Mouse (Mus musculus) hindbrain, postnatal 0 days (tissue): ENCODE data around the gene Lrrc4c. TPM values are rescaled to one million over a fixed set of nuclear protein-coding genes. Genes with fewer than 3 reads are reported as not detected.

Experiments used
- ATAC-seq: fragments of 200-750 bp; cut with Nextera tagmentation; 2 replicates; pipeline ENCODE4 v1.8.0; 2017; ENCODE audit warnings: mild to moderate bottlenecking, moderate TSS enrichment, moderate library complexity
- DNase-seq: peaks from one replicate; pipeline ENCODE4 v3.0.0-alpha.2; 2015; ENCODE audit warnings: low spot score
- H3K27ac ChIP-seq: fragments of 300-500 bp; sonication (generic); 2 replicates; pipeline ENCODE4 v1.5.1; 2014; ENCODE audit warnings: mild to moderate bottlenecking
- H3K27me3 ChIP-seq: fragments of 300-500 bp; sonication (generic); 2 replicates; pipeline ENCODE4 v1.6.1; 2014; ENCODE audit warnings: low read length, mixed read lengths; ENCODE audit not compliant: insufficient read depth
- H3K36me3 ChIP-seq: fragments of 300-500 bp; sonication (generic); 2 replicates; pipeline ENCODE4 v1.6.1; 2014; ENCODE audit warnings: low read length, mixed read lengths; ENCODE audit not compliant: insufficient read depth
- H3K4me1 ChIP-seq: fragments of 300-500 bp; sonication (generic); 2 replicates; pipeline ENCODE4 v1.6.1; 2014; ENCODE audit warnings: antibody characterized with exemption, low read length, mixed read lengths; ENCODE audit not compliant: insufficient read depth
- H3K4me2 ChIP-seq: fragments of 300-500 bp; sonication (generic); 2 replicates; pipeline ENCODE4 v1.6.1; 2014; ENCODE audit warnings: low read depth, mild to moderate bottlenecking, low read length, moderate library complexity, mixed read lengths
- H3K4me3 ChIP-seq: fragments of 300-500 bp; sonication (generic); 2 replicates; pipeline ENCODE4 v1.5.1; 2014; ENCODE audit warnings: low read length
- H3K9ac ChIP-seq: fragments of 300-500 bp; sonication (generic); replicated peaks from 2 replicates; pipeline ENCODE4 v1.6.1; 2014; ENCODE audit warnings: mild to moderate bottlenecking, low read length, moderate library complexity, mixed read lengths
- H3K9me3 ChIP-seq: fragments of 300-500 bp; sonication (generic); 2 replicates; pipeline ENCODE4 v1.6.1; 2016; ENCODE audit warnings: low read length, mixed read lengths
- CTCF ChIP-seq: IDR thresholded peaks from 2 replicates; pipeline ENCODE4 v1.5.1; 2016; ENCODE audit warnings: antibody characterized with exemption, control low read depth, low read depth
- WGBS: fragments of 180-500 bp; shearing (Covaris S2); extraction: QIAGEN DNeasy Blood & Tissue Kit; methylation state at CpG from one replicate; pipeline ENCODE4 v1.1.7; 2014; 5-methylcytosine and 5-hydroxymethylcytosine counted together
- polyA plus RNA-seq: library from polyadenylated mRNA; unstranded; fragments of >200 nt; fragmentation: Nextera tagmentation; extraction: Ambion mirVana; gene quantifications from 2 replicates; pipeline ENCODE4 v1.2.1, GENCODE M21; 2015
- total RNA-seq: library from RNA; depleted of rRNA; stranded (reverse); fragments of >200 nt; gene quantifications from 2 replicates; pipeline ENCODE4 v1.2.3, GENCODE M21; 2014

The Lrrc4c gene
- total and polyA plus RNA-seq, 2 experiments from 2014 or later = 41.5 to 52.0 TPM

- no peaks in the 10 kb centered on the region for H3K36me3 ChIP-seq
- no peaks in the 10 kb centered on the region for H3K4me1 ChIP-seq
- no peak overlapping the region for H3K9ac ChIP-seq
- no peak overlapping the region for H3K27ac ChIP-seq
- no peak overlapping the region for H3K4me2 ChIP-seq
- H3K4me3 ChIP-seq = no peak overlapping the region
- no peak for TF ChIP-seq CTCF
- DNase-seq (no peak), ATAC-seq (no peak)
- no peaks in the 10 kb centered on the region for H3K9me3 ChIP-seq
- no peaks in the 10 kb centered on the region for H3K27me3 ChIP-seq
Observed at GRCm38 (mm10) chr2:96999521-96999920, 681.6 kb downstream of the Lrrc4c start.

- Histone ChIP-seq H3K27me3 (no peaks in the 10 kb centered on the region), H3K4me3 (no peak overlapping the region), H3K9ac (no peak overlapping the region), H3K9me3 (no peaks in the 10 kb centered on the region), H3K4me2 (no peak overlapping the region), H3K4me1 (no peaks in the 10 kb centered on the region), H3K27ac (no peak overlapping the region), H3K36me3 (no peaks in the 10 kb centered on the region)
- TF ChIP-seq CTCF = no peak
- no peak for DNase-seq
- no peak for ATAC-seq
- 78% methylated on average over 3 of the region's 3 CpGs for WGBS
Observed at GRCm38 (mm10) chr2:97018319-97018718, 700.4 kb downstream of the Lrrc4c start.

- no peaks in the 10 kb centered on the region for H3K36me3 ChIP-seq
- DNase-seq (no peak), ATAC-seq (no peak)
- 11% methylated on average over 1 of the region's 1 CpGs for WGBS
- H3K4me1 ChIP-seq = no peaks in the 10 kb centered on the region
- no peak overlapping the region for H3K9ac ChIP-seq
- H3K9me3 ChIP-seq = no peaks in the 10 kb centered on the region
- H3K4me2 ChIP-seq = no peak overlapping the region
- TF ChIP-seq CTCF = no peak
- H3K27me3 ChIP-seq = no peaks in the 10 kb centered on the region
- no peak overlapping the region for H3K4me3 ChIP-seq
- H3K27ac ChIP-seq = no peak overlapping the region
Observed at GRCm38 (mm10) chr2:97026991-97027390, 709.0 kb downstream of the Lrrc4c start.

GRCm38 (mm10) chr2:97027585-97027984 is 709.6 kb downstream of the Lrrc4c start:
- 97% methylated on average over 1 of the region's 1 CpGs for WGBS

GRCm38 (mm10) chr2:97036401-97036800 is 718.4 kb downstream of the Lrrc4c start:
- Histone ChIP-seq H3K4me2 (no peak overlapping the region), H3K4me1 (no peaks in the 10 kb centered on the region), H3K27me3 (no peaks in the 10 kb centered on the region), H3K4me3 (no peak overlapping the region), H3K36me3 (no peaks in the 10 kb centered on the region), H3K9me3 (no peaks in the 10 kb centered on the region), H3K9ac (no peak overlapping the region), H3K27ac (no peak overlapping the region)
- DNase-seq = no peak
- no peak for ATAC-seq
- no peak for TF ChIP-seq CTCF

More at GRCm38 (mm10) chr2:97027585-97027984, 709.6 kb downstream of the Lrrc4c start:
- no peaks in the 10 kb centered on the region for H3K36me3 ChIP-seq
- H3K4me1 ChIP-seq = no peaks in the 10 kb centered on the region
- no peaks in the 10 kb centered on the region for H3K9me3 ChIP-seq
- no peaks in the 10 kb centered on the region for H3K27me3 ChIP-seq
- H3K27ac ChIP-seq = no peak overlapping the region
- H3K9ac ChIP-seq = no peak overlapping the region
- H3K4me3 ChIP-seq = no peak overlapping the region
- no peak for DNase-seq
- H3K4me2 ChIP-seq = no peak overlapping the region
- no peak for TF ChIP-seq CTCF
- no peak for ATAC-seq

GRCm38 (mm10) chr2:97037024-97037814 is 719.2 kb downstream of the Lrrc4c start:
- H3K4me3 ChIP-seq = no peak overlapping the region
- ATAC-seq (no peak), DNase-seq (no peak)
- no peaks in the 10 kb centered on the region for H3K36me3 ChIP-seq
- no peak for TF ChIP-seq CTCF
- no peaks in the 10 kb centered on the region for H3K9me3 ChIP-seq
- H3K4me1 ChIP-seq = no peaks in the 10 kb centered on the region
- no peak overlapping the region for H3K9ac ChIP-seq
- H3K4me2 ChIP-seq = no peak overlapping the region
- H3K27me3 ChIP-seq = no peaks in the 10 kb centered on the region
- 67% methylated on average over 5 of the region's 5 CpGs for WGBS
- no peak overlapping the region for H3K27ac ChIP-seq

GRCm38 (mm10) chr2:97044016-97044415 is 726.0 kb downstream of the Lrrc4c start:
- Histone ChIP-seq H3K27ac (no peak overlapping the region), H3K27me3 (no peaks in the 10 kb centered on the region), H3K4me3 (no peak overlapping the region), H3K36me3 (no peaks in the 10 kb centered on the region), H3K9me3 (no peaks in the 10 kb centered on the region), H3K4me2 (no peak overlapping the region), H3K9ac (no peak overlapping the region), H3K4me1 (no peaks in the 10 kb centered on the region)
- no peak for DNase-seq
- 71% methylated on average over 3 of the region's 3 CpGs for WGBS
- TF ChIP-seq CTCF = no peak
- no peak for ATAC-seq
